Mouse (Mus musculus) small intestine, adult 2 months (tissue): Measurements from ENCODE around the gene Higd1a.

Experiments used
- CTCF ChIP-seq: fragments of 200-500 bp; IDR thresholded peaks from 2 replicates; pipeline ENCODE4 v1.5.1; 2012; ENCODE audit warnings: low read depth, mild to moderate bottlenecking, control low read depth, inconsistent platforms, low read length, moderate library complexity, mixed read lengths; ENCODE audit not compliant: insufficient replicate concordance, insufficient read length; ENCODE audit errors: extremely low read depth
- POLR2A ChIP-seq: fragments of 200-500 bp; IDR thresholded peaks from 2 replicates; pipeline ENCODE4 v1.6.1; 2012; ENCODE audit warnings: low read depth, mild to moderate bottlenecking, control low read depth, inconsistent platforms, low read length, moderate library complexity

- TF ChIP-seq POLR2A, result no peak
- no peak for TF ChIP-seq CTCF
Observed at GRCm38 (mm10) chr9:121867632-121868031, 9.5 kb upstream of the Higd1a start.
